Mouse (Mus musculus) CH12.LX (cell line): ENCODE measurements around the gene Cldn14. TPM values are rescaled to one million over a fixed set of nuclear protein-coding genes. Genes with fewer than 3 reads are reported as not detected.

Experiments used
- DNase-seq: peaks from one replicate; pipeline ENCODE4 v3.0.0-alpha.2; 2013; ENCODE audit errors: extremely low read depth
- H3K27ac ChIP-seq: 2 replicates; pipeline ENCODE4 v1.5.1; 2012; ENCODE audit warnings: low read depth, mild to moderate bottlenecking, control low read depth, moderate library complexity; ENCODE audit not compliant: insufficient read depth
- H3K27me3 ChIP-seq: replicated peaks from 2 replicates; pipeline ENCODE3; 2012; ENCODE audit warnings: inconsistent platforms
- H3K36me3 ChIP-seq, 2 experiments: replicated peaks in 1 of 2; 2 replicates each; pipeline versions ENCODE3 to v1.6.1; 2012; ENCODE audit warnings: inconsistent platforms in 1 of 2, low read length in 1 of 2, mild to moderate bottlenecking in 1 of 2, mixed read lengths in 1 of 2, moderate library complexity in 1 of 2; ENCODE audit not compliant: control insufficient read depth in 1 of 2, insufficient read depth in 1 of 2
- H3K4me1 ChIP-seq, 2 experiments: 2 replicates each; pipeline ENCODE4 v1.6.1; 2012; ENCODE audit warnings: inconsistent platforms in 1 of 2, moderate library complexity in 1 of 2; ENCODE audit not compliant: insufficient read depth in 2 of 2, control insufficient read depth in 1 of 2
- H3K4me2 ChIP-seq: 2 replicates; pipeline ENCODE4 v1.6.1; 2012; ENCODE audit warnings: low read depth, mild to moderate bottlenecking, control low read depth; ENCODE audit not compliant: poor library complexity, insufficient read depth, severe bottlenecking
- H3K4me3 ChIP-seq, 3 experiments: fragments of 150-350 bp in 1 of 3; sonication (generic) in 1 of 3; replicated peaks in 1 of 3; 2 replicates each; pipeline versions ENCODE3 to v1.5.1; 2011 to 2012; ENCODE audit warnings: low read depth in 2 of 3, low read length in 2 of 3, mild to moderate bottlenecking in 2 of 3, moderate library complexity in 2 of 3, control low read depth in 1 of 3, improper control_type of control experiment in 1 of 3, inconsistent platforms in 1 of 3, mixed read lengths in 1 of 3; ENCODE audit not compliant: poor library complexity in 1 of 3
- H3K79me2 ChIP-seq: replicated peaks from 2 replicates; pipeline ENCODE4 v1.6.1; 2012; ENCODE audit warnings: mild to moderate bottlenecking, moderate library complexity; ENCODE audit not compliant: control insufficient read depth, poor library complexity, insufficient read depth, severe bottlenecking; ENCODE audit errors: extremely low read depth
- H3K9ac ChIP-seq: 2 replicates; pipeline ENCODE4 v1.6.1; 2012; ENCODE audit warnings: low read depth, mild to moderate bottlenecking, control low read depth, moderate library complexity; ENCODE audit not compliant: insufficient read depth
- H3K9me3 ChIP-seq: replicated peaks from 2 replicates; pipeline ENCODE3; 2012; ENCODE audit warnings: low read length, inconsistent platforms, mixed read lengths
- BHLHE40 ChIP-seq: IDR thresholded peaks from 2 replicates; pipeline ENCODE4 v1.6.1; 2011; ENCODE audit warnings: mild to moderate bottlenecking, low read depth, low read length, improper control_type of control experiment
- CHD1 ChIP-seq: IDR thresholded peaks from 2 replicates; pipeline ENCODE4 v1.6.1; 2012; ENCODE audit warnings: low read depth, low read length, improper control_type of control experiment, inconsistent platforms
- ELF1 ChIP-seq: IDR thresholded peaks from 2 replicates; pipeline ENCODE4 v1.6.1; 2014; ENCODE audit warnings: low read depth, mild to moderate bottlenecking, inconsistent platforms, low read length, improper control_type of control experiment
- EP300 ChIP-seq: IDR thresholded peaks from 2 replicates; pipeline ENCODE4 v1.6.1; 2011; ENCODE audit warnings: low read length, improper control_type of control experiment
- ETS1 ChIP-seq: conservative IDR thresholded peaks from 2 replicates; pipeline ENCODE4 v1.6.1; 2012; ENCODE audit warnings: low read depth, mild to moderate bottlenecking, inconsistent platforms, low read length, improper control_type of control experiment, moderate library complexity
- GABPA ChIP-seq: IDR thresholded peaks from 2 replicates; pipeline ENCODE4 v1.6.1; 2012; ENCODE audit warnings: low read depth, low read length, improper control_type of control experiment, inconsistent platforms; ENCODE audit not compliant: insufficient replicate concordance
- IRF4 ChIP-seq: IDR thresholded peaks from 2 replicates; pipeline ENCODE4 v1.6.1; 2014; ENCODE audit warnings: low read depth, mild to moderate bottlenecking, inconsistent platforms, low read length, improper control_type of control experiment
- MAFK ChIP-seq: IDR thresholded peaks from 2 replicates; pipeline ENCODE4 v1.6.1; 2011; ENCODE audit warnings: low read length, improper control_type of control experiment; ENCODE audit not compliant: insufficient replicate concordance
- MYC ChIP-seq: IDR thresholded peaks from 2 replicates; pipeline ENCODE4 v1.6.1; 2011; ENCODE audit warnings: low read depth, mild to moderate bottlenecking, improper control_type of control experiment, low read length
- NELFE ChIP-seq: IDR thresholded peaks from 2 replicates; pipeline ENCODE4 v1.6.1; 2011; ENCODE audit warnings: low read depth, low read length, improper control_type of control experiment
- NRF1 ChIP-seq: IDR thresholded peaks from 2 replicates; pipeline ENCODE4 v1.6.1; 2014; ENCODE audit warnings: low read depth, mild to moderate bottlenecking, inconsistent platforms, low read length, improper control_type of control experiment, moderate library complexity
- PAX5 ChIP-seq: IDR thresholded peaks from 2 replicates; pipeline ENCODE4 v1.6.1; 2012; ENCODE audit warnings: low read length, inconsistent platforms, mixed read lengths
- RCOR1 ChIP-seq: conservative IDR thresholded peaks from 2 replicates; pipeline ENCODE4 v1.6.1; 2012; ENCODE audit warnings: low read depth, mild to moderate bottlenecking, inconsistent platforms, low read length, improper control_type of control experiment
- SIN3A ChIP-seq: IDR thresholded peaks from 2 replicates; pipeline ENCODE4 v1.6.1; 2012; ENCODE audit warnings: low read length, improper control_type of control experiment, inconsistent platforms
- SMC3 ChIP-seq: IDR thresholded peaks from 2 replicates; pipeline ENCODE4 v1.6.1; 2011; ENCODE audit warnings: low read depth, low read length, improper control_type of control experiment
- TBP ChIP-seq: conservative IDR thresholded peaks from 2 replicates; pipeline ENCODE4 v1.6.1; 2011; ENCODE audit warnings: low read depth, low read length, improper control_type of control experiment
- TCF12 ChIP-seq: IDR thresholded peaks from 2 replicates; pipeline ENCODE4 v1.6.1; 2014; ENCODE audit warnings: low read depth, mild to moderate bottlenecking, inconsistent platforms, low read length, improper control_type of control experiment
- USF1 ChIP-seq: IDR thresholded peaks from 2 replicates; pipeline ENCODE4 v1.6.1; 2014; ENCODE audit warnings: low read depth, mild to moderate bottlenecking, inconsistent platforms, low read length, improper control_type of control experiment
- USF2 ChIP-seq: conservative IDR thresholded peaks from 2 replicates; pipeline ENCODE4 v1.6.1; 2011; ENCODE audit warnings: low read depth, low read length, improper control_type of control experiment
- ZC3H11A ChIP-seq: IDR thresholded peaks from 2 replicates; pipeline ENCODE4 v1.6.1; 2012; ENCODE audit warnings: low read depth, mild to moderate bottlenecking, inconsistent platforms, low read length, improper control_type of control experiment
- ZKSCAN1 ChIP-seq: IDR thresholded peaks from 2 replicates; pipeline ENCODE4 v1.6.1; 2012; ENCODE audit warnings: low read depth, inconsistent platforms, low read length, improper control_type of control experiment, borderline replicate concordance
- ZMIZ1 ChIP-seq: IDR thresholded peaks from 2 replicates; pipeline ENCODE4 v1.6.1; 2012; ENCODE audit warnings: low read depth, mild to moderate bottlenecking, inconsistent platforms, low read length, improper control_type of control experiment
- ZNF384 ChIP-seq: IDR thresholded peaks from 2 replicates; pipeline ENCODE4 v1.6.1; 2012; ENCODE audit warnings: low read depth, low read length, improper control_type of control experiment, inconsistent platforms
- dilution Hi-C: fragments of 300-500 bp; cut with MboI; formaldehyde crosslinking; loops from 2 replicates; pipeline ENCODE4 v1.14.3; 2020; ENCODE audit warnings: low sequenced_read_pairs; ENCODE audit not compliant: extremely low pct_unique_long_range_greater_than_20kb, extremely low pct_ligation_motif_present
- in situ Hi-C: fragments of 300-500 bp; cut with MboI; formaldehyde crosslinking; loops from 3 replicates; pipeline ENCODE4 v1.14.3; 2019; ENCODE audit warnings: low sequenced_read_pairs, low pct_ligation_motif_present, low pct_unique_long_range_greater_than_20kb, mixed read lengths
- polyA plus RNA-seq: library from polyadenylated mRNA; unstranded; fragments of >175 nt; gene quantifications from 2 replicates; pipeline ENCODE4 v1.2.1, GENCODE M21; 2012; ENCODE audit warnings: low read depth; ENCODE audit not compliant: insufficient read length
- total RNA-seq, 2 experiments: library from RNA; depleted of rRNA; stranded (reverse); fragments of 300-350 nt in 1 of 2; fragments of >200 nt in 1 of 2; gene quantifications; 2 replicates each; pipeline ENCODE4 v1.2.3; 2012 to 2014

Gene Cldn14
- total and polyA plus RNA-seq, 3 experiments: 0.15 to 0.25 (median 0.21) TPM

GRCm38 (mm10) chr16:93934588-93934987 lies 74.0 kb downstream of the Cldn14 start:
- Histone ChIP-seq H3K9ac (no peak overlapping the region), H3K27ac (no peak overlapping the region), H3K36me3 (no peaks in the 10 kb centered on the region), H3K4me1 (peaks cover 14 to 51% of the 10 kb centered on the region in 2 experiments), H3K79me2 (no peaks in the 10 kb centered on the region), H3K4me2 (no peak overlapping the region), H3K9me3 (no peaks in the 10 kb centered on the region), H3K4me3 (no peak overlapping the region), H3K27me3 (no peaks in the 10 kb centered on the region)
- TF ChIP-seq ZC3H11A: no peak
- TF ChIP-seq MAFK: no peak
- TF ChIP-seq NELFE: no peak
- no peak for TF ChIP-seq ZNF384
- TF ChIP-seq CHD1: no peak
- TF ChIP-seq TCF12: 0 out of 2 replicates have a peak, but pooled peaks have one; percentile 12
- TF ChIP-seq IRF4: no peak
- TF ChIP-seq RCOR1: 0 out of 2 replicates have a peak, but pooled peaks have one; percentile 26
- no peak for TF ChIP-seq GABPA
- no peak for TF ChIP-seq PAX5
- no peak for DNase-seq
- dilution Hi-C loops: no loop called here
- in situ Hi-C loops: no loop called here

DNA sequence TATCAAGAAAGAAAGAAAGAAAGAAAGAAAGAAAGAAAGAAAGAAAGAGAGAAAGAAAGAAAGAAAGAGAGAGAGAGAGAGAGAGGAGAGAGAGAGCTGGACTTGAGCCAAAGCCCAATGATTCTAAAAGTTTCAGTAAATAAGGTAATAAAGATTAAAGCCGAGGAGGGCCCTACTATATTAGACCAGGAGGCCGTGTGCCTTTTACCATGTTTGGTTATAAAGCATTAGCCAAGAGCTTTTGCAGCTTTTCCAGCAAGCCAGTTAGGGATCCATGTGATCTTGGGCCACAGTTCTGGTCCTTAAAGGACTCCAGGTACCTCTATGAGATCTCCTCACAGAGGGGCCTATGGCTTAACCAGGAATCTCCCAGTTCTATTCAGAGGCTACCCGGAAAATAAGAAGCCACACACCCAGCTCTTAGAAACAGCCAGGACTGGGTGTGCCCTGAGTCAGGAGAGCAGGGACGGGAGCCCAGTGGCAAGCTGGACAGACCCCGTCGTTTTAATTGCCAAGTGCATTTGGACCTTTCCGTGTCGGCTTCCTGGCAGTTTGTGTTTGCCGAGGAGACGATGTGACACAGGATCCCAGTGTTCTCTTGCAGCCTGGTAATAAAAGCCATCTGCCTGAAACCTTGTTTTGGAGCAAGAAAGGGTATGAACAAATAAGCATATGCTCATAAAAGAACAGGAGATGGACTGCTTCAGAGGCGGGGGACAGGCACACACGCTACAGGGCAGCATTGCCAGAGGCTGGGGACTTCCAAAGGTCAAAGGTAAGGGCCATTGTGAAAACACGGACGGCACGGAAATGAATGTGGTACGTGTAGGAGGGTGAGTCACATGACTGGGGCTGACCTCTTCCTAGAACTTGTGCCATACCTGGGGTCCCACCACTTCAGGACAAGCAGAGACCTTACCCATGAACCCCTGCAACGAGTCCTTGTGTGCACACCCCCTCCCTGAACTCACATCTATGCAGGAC lies 76.2 kb downstream of the Cldn14 start:
- dilution Hi-C loops: no loop called here

More for the DNA sequence above, 76.2 kb downstream of the Cldn14 start:
- Histone ChIP-seq H3K27me3 (no peaks in the 10 kb centered on the region), H3K4me2 (no peak overlapping the region), H3K27ac (no peak overlapping the region), H3K79me2 (no peaks in the 10 kb centered on the region), H3K4me3 (no peak overlapping the region), H3K36me3 (no peaks in the 10 kb centered on the region), H3K4me1 (peaks cover 7 to 35% of the 10 kb centered on the region in 2 experiments), H3K9ac (no peak overlapping the region), H3K9me3 (no peaks in the 10 kb centered on the region)
- no peak for DNase-seq
- TF ChIP-seq NRF1: no peak
- TF ChIP-seq ZMIZ1: no peak
- no peak for TF ChIP-seq ELF1
- TF ChIP-seq TBP: no peak
- TF ChIP-seq ETS1: no peak
- no peak for TF ChIP-seq SMC3
- no peak for TF ChIP-seq USF1
- no peak for TF ChIP-seq ZKSCAN1
- TF ChIP-seq EP300: no peak
- no peak for TF ChIP-seq MYC
- TF ChIP-seq NELFE: no peak
- TF ChIP-seq SIN3A: no peak
- no peak for TF ChIP-seq BHLHE40
- no peak for TF ChIP-seq USF2
- TF ChIP-seq TCF12: no peak
- in situ Hi-C loops: no loop called here
